Mouse (Mus musculus) midbrain, embryonic 15.5 days (tissue): ENCODE measurements around the gene Ap4e1. TPM values are rescaled to one million over a fixed set of nuclear protein-coding genes. Genes with fewer than 3 reads are reported as not detected.

Source experiments
- ATAC-seq: fragments of 200-750 bp; cut with Nextera tagmentation; replicated peaks from 2 replicates; pipeline ENCODE4 v1.8.0; 2017; ENCODE audit warnings: moderate TSS enrichment
- H3K27ac ChIP-seq: fragments of 300-500 bp; sonication (generic); 2 replicates; pipeline ENCODE4 v1.5.1; 2015; ENCODE audit warnings: mild to moderate bottlenecking, inconsistent platforms
- H3K27me3 ChIP-seq: fragments of 300-500 bp; sonication (generic); replicated peaks from 2 replicates; pipeline ENCODE4 v1.6.1; 2015; ENCODE audit warnings: inconsistent platforms
- H3K36me3 ChIP-seq: fragments of 300-500 bp; sonication (generic); replicated peaks from 2 replicates; pipeline ENCODE4 v1.6.1; 2015; ENCODE audit warnings: inconsistent platforms
- H3K4me1 ChIP-seq: fragments of 300-500 bp; sonication (generic); 2 replicates; pipeline ENCODE4 v1.6.1; 2015; ENCODE audit warnings: inconsistent platforms
- H3K4me2 ChIP-seq: fragments of 300-500 bp; sonication (generic); 2 replicates; pipeline ENCODE4 v1.6.1; 2015; ENCODE audit warnings: inconsistent platforms, mild to moderate bottlenecking, moderate library complexity
- H3K4me3 ChIP-seq: fragments of 300-500 bp; sonication (generic); 2 replicates; pipeline ENCODE4 v1.5.1; 2015; ENCODE audit warnings: mild to moderate bottlenecking, inconsistent platforms
- H3K9ac ChIP-seq: fragments of 300-500 bp; sonication (generic); 2 replicates; pipeline ENCODE4 v1.6.1; 2015; ENCODE audit warnings: mild to moderate bottlenecking, inconsistent platforms
- H3K9me3 ChIP-seq: fragments of 300-500 bp; sonication (generic); 2 replicates; pipeline ENCODE4 v1.6.1; 2016; ENCODE audit warnings: inconsistent platforms
- WGBS: fragments of 180-500 bp; shearing (Covaris S2); methylation state at CpG from one replicate; pipeline ENCODE4 v1.1.7; 2015; ENCODE audit warnings: mixed read lengths; 5-methylcytosine and 5-hydroxymethylcytosine counted together
- polyA plus RNA-seq: library from polyadenylated mRNA; unstranded; fragments of >200 nt; fragmentation: Nextera tagmentation; extraction: Ambion mirVana; gene quantifications from 2 replicates; pipeline ENCODE4 v1.2.1, GENCODE M21; 2015

The Ap4e1 gene
- polyA plus RNA-seq: 10.5 and 14.0 TPM in 2 replicates

GRCm38 (mm10) chr2:127008469-127008998 is at the start of gene Ap4e1:
TSS of gene Ap4e1 (plus strand) at chr2:127008717.
- Histone ChIP-seq H3K27ac (peak within 1 kb of the TSS; percentile 80), H3K4me1 (peaks cover 18% of the 10 kb centered on the region), H3K4me2 (peak within 1 kb of the TSS; percentile 75), H3K36me3 (peaks cover 13% of the 10 kb centered on the region; the same call in 1 of the 2 replicates), H3K27me3 (no peaks in the 10 kb centered on the region), H3K9ac (peak within 1 kb of the TSS; percentile 97), H3K9me3 (no peaks in the 10 kb centered on the region), H3K4me3 (peak within 1 kb of the TSS; percentile 95)
- WGBS: under 1% methylated on average over 40 of the region's 40 CpGs
- ATAC-seq: peak; percentile 95

- Histone ChIP-seq H3K36me3 (no peaks in the 10 kb centered on the region), H3K9ac (no peak overlapping the region), H3K27me3 (no peaks in the 10 kb centered on the region), H3K4me1 (no peaks in the 10 kb centered on the region), H3K4me3 (no peak overlapping the region), H3K27ac (no peak overlapping the region), H3K4me2 (no peak overlapping the region), H3K9me3 (no peaks in the 10 kb centered on the region)
- no peak for ATAC-seq
- 82% methylated on average over 2 of the region's 2 CpGs for WGBS
These were observed 46.8 kb upstream of the Ap4e1 start for GRCm38 (mm10) chr2:126961696-126962095.

- ATAC-seq: no peak
- no peak overlapping the region for H3K9ac ChIP-seq
- H3K27ac ChIP-seq: no peak overlapping the region
- H3K36me3 ChIP-seq: no peaks in the 10 kb centered on the region
- H3K4me1 ChIP-seq: no peaks in the 10 kb centered on the region
- no peaks in the 10 kb centered on the region for H3K27me3 ChIP-seq
- no peak overlapping the region for H3K4me2 ChIP-seq
- no peaks in the 10 kb centered on the region for H3K9me3 ChIP-seq
- 78% methylated on average over 6 of the region's 6 CpGs for WGBS
- H3K4me3 ChIP-seq: no peak overlapping the region
These were observed 31.1 kb upstream of the Ap4e1 start for GRCm38 (mm10) chr2:126977428-126977827.

DNA sequence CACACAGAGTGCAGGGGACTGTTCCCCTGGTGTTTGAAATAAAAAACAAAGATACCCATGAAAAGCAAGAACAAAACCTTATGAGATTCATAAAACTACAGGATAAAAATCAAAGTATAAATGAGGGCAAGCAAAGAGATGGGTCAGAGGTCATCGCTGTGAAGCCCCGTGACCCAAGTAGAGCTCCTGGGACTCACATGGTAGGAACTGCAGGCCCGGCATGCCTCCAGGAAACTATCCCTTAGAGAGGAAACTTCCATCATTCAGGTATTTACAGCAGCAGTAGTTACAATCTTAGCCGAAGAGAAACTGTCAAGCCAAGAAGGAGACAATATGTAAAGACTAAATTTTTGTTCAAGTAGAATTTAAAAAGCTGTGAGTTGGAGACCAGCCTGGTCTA is 25.3 kb upstream of the Ap4e1 start:
- H3K4me3 ChIP-seq: no peak overlapping the region
- H3K27ac ChIP-seq: no peak overlapping the region
- no peaks in the 10 kb centered on the region for H3K27me3 ChIP-seq
- H3K9ac ChIP-seq: no peak overlapping the region
- no peaks in the 10 kb centered on the region for H3K36me3 ChIP-seq
- 89% methylated on average over 4 of the region's 4 CpGs for WGBS
- H3K4me1 ChIP-seq: no peaks in the 10 kb centered on the region
- no peaks in the 10 kb centered on the region for H3K9me3 ChIP-seq
- no peak overlapping the region for H3K4me2 ChIP-seq
- no peak for ATAC-seq

GRCm38 (mm10) chr2:126989919-126990318 is 18.6 kb upstream of the Ap4e1 start:
- H3K27ac ChIP-seq: no peak overlapping the region
- ATAC-seq: no peak

DNA sequence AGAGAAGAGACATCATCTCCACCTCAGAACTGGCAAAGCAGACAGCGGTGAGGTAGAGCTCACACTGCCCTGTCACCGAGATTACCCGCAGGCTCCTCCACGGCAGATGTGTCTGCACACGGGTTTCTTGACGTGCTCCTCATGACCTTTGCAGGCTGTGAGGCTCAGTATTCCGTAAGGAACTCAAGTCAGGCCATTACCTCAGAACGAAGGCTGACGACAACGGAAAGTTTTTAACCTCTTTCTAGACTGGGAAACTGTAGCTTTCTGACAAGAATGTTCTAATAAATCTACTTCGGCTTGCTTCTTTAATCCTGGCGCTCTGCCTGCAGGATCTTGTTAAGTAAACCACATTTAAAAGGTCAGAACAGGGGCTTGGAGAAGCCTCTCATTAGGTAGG is 15.8 kb upstream of the Ap4e1 start:
- no peaks in the 10 kb centered on the region for H3K9me3 ChIP-seq
- H3K27ac ChIP-seq: no peak overlapping the region
- H3K27me3 ChIP-seq: no peaks in the 10 kb centered on the region
- H3K4me3 ChIP-seq: no peak overlapping the region
- ATAC-seq: no peak
- H3K9ac ChIP-seq: no peak overlapping the region
- no peaks in the 10 kb centered on the region for H3K4me1 ChIP-seq
- no peaks in the 10 kb centered on the region for H3K36me3 ChIP-seq
- 78% methylated on average over 12 of the region's 12 CpGs for WGBS
- no peak overlapping the region for H3K4me2 ChIP-seq

More at GRCm38 (mm10) chr2:126989919-126990318, 18.6 kb upstream of the Ap4e1 start:
- no peaks in the 10 kb centered on the region for H3K27me3 ChIP-seq
- H3K4me2 ChIP-seq: no peak overlapping the region
- no peak overlapping the region for H3K9ac ChIP-seq
- no peaks in the 10 kb centered on the region for H3K4me1 ChIP-seq
- no peaks in the 10 kb centered on the region for H3K36me3 ChIP-seq
- no peak overlapping the region for H3K4me3 ChIP-seq
- 87% methylated on average over 6 of the region's 6 CpGs for WGBS
- H3K9me3 ChIP-seq: no peaks in the 10 kb centered on the region

DNA sequence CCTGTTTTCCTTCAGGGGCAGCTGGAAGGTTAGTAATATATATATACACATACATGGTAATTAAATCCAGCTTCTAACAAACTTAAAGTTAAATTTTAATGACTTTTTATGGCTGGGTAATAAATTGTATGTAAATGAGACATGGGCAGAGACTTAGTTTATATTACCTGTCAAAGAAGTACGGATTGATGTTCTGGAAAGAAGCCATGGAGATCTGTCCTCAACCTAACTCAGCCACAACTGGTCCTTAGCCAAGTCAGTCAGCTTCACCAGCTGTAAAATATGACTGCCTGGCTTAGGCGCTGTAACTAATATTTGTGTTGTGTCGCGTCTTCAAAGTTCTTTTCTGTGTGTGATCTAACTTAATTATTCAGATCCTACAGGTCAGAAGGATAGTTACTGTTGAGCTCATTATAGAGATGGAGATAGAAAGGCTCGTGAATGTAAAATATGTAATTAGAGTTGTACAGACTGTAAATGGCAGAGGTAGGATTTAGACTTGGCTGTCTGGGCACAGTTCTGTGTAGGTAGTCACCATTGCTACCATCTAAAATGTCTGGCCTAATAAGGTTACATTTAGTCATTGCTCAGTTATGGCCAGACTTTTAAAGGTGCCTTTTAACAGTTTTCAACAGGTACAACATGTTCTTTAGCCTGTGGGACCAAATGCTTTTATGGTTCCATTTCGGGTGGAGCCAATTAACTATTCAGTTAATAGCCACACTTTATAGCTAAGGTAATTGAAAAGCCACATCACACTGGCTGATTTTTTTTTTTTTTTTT is 13.9 kb upstream of the Ap4e1 start:
- ATAC-seq: no peak
- Histone ChIP-seq H3K4me2 (no peak overlapping the region), H3K27me3 (no peaks in the 10 kb centered on the region), H3K4me3 (no peak overlapping the region), H3K4me1 (no peaks in the 10 kb centered on the region), H3K9me3 (no peaks in the 10 kb centered on the region), H3K27ac (no peak overlapping the region), H3K36me3 (no peaks in the 10 kb centered on the region), H3K9ac (no peak overlapping the region)
- 89% methylated on average over 6 of the region's 6 CpGs for WGBS

- H3K4me3 ChIP-seq: no peak overlapping the region
- WGBS: 25% methylated on average over 5 of the region's 5 CpGs
- H3K27me3 ChIP-seq: no peaks in the 10 kb centered on the region
- ATAC-seq: no peak
- no peaks in the 10 kb centered on the region for H3K36me3 ChIP-seq
- H3K9ac ChIP-seq: no peak overlapping the region
- no peak overlapping the region for H3K27ac ChIP-seq
- no peak overlapping the region for H3K4me2 ChIP-seq
- no peaks in the 10 kb centered on the region for H3K9me3 ChIP-seq
- no peaks in the 10 kb centered on the region for H3K4me1 ChIP-seq
These were observed 11.8 kb upstream of the Ap4e1 start for GRCm38 (mm10) chr2:126996737-126997136.

DNA sequence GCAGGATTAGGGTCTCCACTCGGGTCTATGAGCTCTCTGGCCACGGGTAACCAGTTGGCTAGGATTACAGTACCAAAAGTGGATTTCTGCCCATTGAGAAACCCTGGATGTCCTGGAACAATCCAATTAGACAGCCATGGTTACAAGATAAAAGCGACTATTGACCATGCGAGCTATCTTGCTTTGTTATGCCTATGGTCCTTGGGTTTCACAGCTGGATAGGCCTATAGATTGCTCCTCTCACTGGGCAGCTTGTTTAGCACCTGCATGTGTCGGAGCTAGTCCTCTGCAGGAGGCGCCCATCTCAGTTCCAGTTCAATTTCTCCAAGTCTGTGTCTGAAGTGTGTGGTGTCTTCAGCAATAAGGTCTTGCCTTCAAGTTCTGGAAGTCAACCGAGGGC is 10.3 kb upstream of the Ap4e1 start:
- Histone ChIP-seq H3K4me2 (no peak overlapping the region), H3K27ac (no peak overlapping the region), H3K4me3 (no peak overlapping the region), H3K4me1 (no peaks in the 10 kb centered on the region), H3K27me3 (no peaks in the 10 kb centered on the region), H3K9ac (no peak overlapping the region), H3K36me3 (no peaks in the 10 kb centered on the region), H3K9me3 (no peaks in the 10 kb centered on the region)
- ATAC-seq: no peak
- WGBS: 49% methylated on average over 7 of the region's 7 CpGs

GRCm38 (mm10) chr2:127000406-127001324 is 7.9 kb upstream of the Ap4e1 start:
- no peaks in the 10 kb centered on the region for H3K36me3 ChIP-seq
- no peak overlapping the region for H3K27ac ChIP-seq
- H3K27me3 ChIP-seq: no peaks in the 10 kb centered on the region
- H3K4me2 ChIP-seq: no peak overlapping the region
- H3K4me3 ChIP-seq: no peak overlapping the region
- no peak for ATAC-seq
- WGBS: 80% methylated on average over 8 of the region's 8 CpGs
- no peaks in the 10 kb centered on the region for H3K9me3 ChIP-seq
- H3K9ac ChIP-seq: no peak overlapping the region
- no peaks in the 10 kb centered on the region for H3K4me1 ChIP-seq

DNA sequence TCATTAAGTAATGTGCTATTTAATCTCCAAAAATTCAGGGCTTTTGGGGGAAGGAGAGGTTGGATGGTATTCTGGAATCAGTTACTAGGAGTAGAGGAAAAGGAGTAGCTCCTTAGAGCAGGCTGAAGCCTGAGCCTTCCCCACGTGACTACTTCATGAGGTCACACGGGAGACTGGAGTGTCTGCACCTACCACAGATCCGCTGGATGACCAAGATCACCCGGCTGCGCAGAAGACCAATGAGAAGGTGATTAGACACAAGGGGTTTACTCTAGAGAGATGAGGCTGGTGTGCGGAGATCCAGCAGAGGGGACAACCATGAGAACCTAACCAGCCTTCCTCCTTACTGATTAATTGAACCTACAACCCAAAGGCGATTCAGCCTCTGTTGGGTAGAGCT is 4.5 kb upstream of the Ap4e1 start:
- ATAC-seq: no peak
- no peaks in the 10 kb centered on the region for H3K9me3 ChIP-seq
- no peak overlapping the region for H3K4me2 ChIP-seq
- H3K27me3 ChIP-seq: no peaks in the 10 kb centered on the region
- H3K4me3 ChIP-seq: no peak overlapping the region
- H3K27ac ChIP-seq: no peak overlapping the region
- no peak overlapping the region for H3K9ac ChIP-seq
- H3K4me1 ChIP-seq: peaks cover 4% of the 10 kb centered on the region
- WGBS: 86% methylated on average over 7 of the region's 7 CpGs
- no peaks in the 10 kb centered on the region for H3K36me3 ChIP-seq

- H3K4me1 ChIP-seq: peaks cover 18% of the 10 kb centered on the region
- no peak overlapping the region for H3K27ac ChIP-seq
- peak overlapping the region; percentile 21; the same call in 1 of the 2 replicates for H3K4me2 ChIP-seq
- H3K9me3 ChIP-seq: no peaks in the 10 kb centered on the region
- ATAC-seq: no peak
- no peak overlapping the region for H3K9ac ChIP-seq
- peaks cover 2% of the 10 kb centered on the region; the same call in 1 of the 2 replicates for H3K36me3 ChIP-seq
- no peak overlapping the region for H3K4me3 ChIP-seq
- H3K27me3 ChIP-seq: no peaks in the 10 kb centered on the region
- 43% methylated on average over 12 of the region's 12 CpGs for WGBS
These were observed 1.7 kb upstream of the Ap4e1 start for GRCm38 (mm10) chr2:127006634-127007370.
